Mouse (Mus musculus) spleen, embryonic (tissue): ENCODE measurements around the gene Mgat4b.

Source experiments
- CTCF ChIA-PET: fragments of 350-600 bp; sonication (Branson Sonifier 250); formaldehyde crosslinking; loops from one replicate; lab custom pipeline; 2022; lab: Charles Lee

Mgat4b gene

DNA sequence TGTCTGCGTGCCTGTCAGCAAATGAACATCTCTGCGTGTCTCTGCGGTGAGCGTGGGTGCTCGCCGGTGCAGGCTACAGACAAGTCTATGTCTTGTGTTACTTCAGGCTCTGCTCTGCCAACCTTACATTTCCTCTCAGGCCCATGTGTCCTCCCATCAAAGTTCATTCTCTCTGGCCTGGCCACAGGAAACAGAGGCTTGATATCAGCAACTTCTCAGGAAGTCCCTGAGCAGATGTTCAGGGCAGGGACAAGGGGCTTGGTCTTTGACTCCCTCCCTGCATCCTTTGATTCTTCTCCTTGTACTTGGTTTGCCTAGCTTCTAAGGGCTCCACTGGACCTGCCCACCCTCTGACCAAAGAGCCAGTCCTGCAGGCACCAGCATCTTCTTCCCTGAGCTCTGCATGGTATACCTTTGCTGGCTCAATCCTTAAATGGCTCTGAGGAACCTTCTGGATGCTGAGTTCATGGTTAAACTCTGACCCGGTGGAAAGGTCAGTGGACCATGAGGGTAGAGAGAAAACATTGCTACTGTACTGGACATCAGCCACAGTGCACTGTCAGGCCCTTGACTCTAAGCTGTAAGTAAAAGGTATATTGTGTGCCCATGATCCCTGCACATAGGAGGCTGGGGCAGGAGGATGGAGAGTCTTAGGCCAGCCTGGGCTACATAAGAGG, 29.7 kb downstream of the Mgat4b start:
- CTCF ChIA-PET = no interaction called here

DNA sequence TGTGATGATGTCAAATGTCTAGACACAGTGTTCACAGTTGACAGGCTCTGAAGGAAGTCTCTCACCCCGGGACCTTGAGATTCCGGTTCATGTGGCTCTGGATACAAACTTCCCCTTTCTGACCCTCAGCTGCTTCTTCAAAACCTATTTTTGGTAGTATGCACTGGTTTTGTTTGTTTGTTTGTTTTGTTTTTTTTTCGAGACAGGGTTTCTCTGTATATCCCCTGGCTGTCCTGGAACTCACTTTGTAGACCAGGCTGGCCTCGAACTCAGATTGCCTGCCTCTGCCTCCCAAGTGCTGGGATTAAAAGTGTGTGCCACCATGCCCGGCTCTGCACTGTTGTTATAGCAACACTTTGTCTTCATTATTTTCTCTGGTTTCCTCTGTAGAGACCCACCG, 33.2 kb downstream of the Mgat4b start:
- CTCF ChIA-PET = interaction anchor here (1.3 kb wide), 1 partner anchor 83 kb away, joined by 3 read pairs; no protein-coding TSS in a partner anchor

DNA sequence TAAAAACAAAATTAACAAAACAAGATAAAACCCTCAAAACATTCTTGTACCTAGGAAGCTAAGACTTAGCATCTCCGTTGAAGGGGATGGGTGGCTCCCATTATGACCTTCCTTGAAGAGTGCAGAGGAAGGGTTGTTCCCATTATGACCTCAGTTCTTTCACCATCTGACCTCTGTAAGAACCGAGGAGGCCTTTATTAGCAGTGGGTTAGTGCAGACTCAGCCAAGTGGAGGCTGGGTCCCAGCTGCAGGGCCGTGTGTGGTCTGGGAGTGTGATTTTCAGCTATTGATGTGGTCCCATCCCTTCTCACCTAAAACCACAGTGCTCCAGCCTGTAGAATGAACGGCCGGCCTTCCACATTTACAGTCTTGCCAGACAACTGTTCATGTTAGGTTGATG, 34.6 kb downstream of the Mgat4b start:
- CTCF ChIA-PET = no interaction called here

DNA sequence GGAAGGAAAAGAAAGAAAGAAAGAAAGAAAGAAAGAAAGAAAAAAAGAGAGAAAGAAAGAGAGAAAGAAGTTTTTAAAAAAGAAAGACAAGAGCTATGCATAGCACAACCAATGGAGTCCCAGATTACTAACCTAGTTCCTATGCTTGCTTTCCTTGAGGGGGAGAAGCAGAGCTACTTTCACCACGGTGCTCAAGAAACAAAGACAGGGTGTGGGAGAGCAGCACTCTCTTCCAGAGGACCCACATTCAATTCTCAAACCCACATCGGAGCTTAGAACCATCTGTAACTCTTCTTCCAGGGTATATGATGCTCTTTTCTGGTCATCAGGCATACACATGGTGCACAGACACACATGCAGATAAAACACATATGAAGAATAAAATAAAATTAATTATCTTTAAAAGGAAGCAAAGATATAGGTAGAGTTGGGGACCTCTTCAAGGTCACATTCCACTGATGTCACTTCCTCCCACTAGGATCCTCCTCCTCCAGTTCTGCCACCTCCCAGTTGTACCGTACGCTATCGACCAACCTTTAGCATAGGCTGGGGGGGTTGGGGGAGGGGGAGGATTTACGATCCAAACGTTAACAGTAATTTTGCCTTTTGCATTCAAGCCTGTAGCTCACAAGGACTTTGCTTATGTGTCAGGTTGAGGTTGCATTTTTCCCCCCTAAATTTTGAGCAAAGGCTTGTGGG, 37.9 kb downstream of the Mgat4b start:
- CTCF ChIA-PET = interaction anchor here (0.7 kb wide), 1 partner anchor 40 kb away, joined by 11 read pairs; no protein-coding TSS in a partner anchor

DNA sequence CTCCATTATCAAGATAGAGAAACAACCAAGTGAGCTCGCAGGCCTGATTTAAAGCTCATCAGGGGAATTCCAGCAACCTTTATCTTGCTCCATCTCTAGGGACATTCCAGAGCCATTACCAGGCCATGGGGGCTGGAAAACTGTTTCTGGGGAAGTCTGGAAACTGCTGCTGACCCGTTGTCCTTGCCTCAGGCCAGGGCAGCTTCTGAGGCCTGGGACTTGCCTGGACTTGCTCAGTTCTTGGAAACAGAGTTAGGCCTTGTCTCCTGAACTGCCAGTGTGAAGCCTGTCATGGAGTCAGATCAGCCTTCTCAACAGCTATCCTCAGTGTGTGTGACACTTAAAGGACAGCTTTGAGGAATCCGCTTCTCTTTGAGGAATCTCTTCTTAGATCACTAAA, 41.5 kb downstream of the Mgat4b start:
- CTCF ChIA-PET = no interaction called here

DNA sequence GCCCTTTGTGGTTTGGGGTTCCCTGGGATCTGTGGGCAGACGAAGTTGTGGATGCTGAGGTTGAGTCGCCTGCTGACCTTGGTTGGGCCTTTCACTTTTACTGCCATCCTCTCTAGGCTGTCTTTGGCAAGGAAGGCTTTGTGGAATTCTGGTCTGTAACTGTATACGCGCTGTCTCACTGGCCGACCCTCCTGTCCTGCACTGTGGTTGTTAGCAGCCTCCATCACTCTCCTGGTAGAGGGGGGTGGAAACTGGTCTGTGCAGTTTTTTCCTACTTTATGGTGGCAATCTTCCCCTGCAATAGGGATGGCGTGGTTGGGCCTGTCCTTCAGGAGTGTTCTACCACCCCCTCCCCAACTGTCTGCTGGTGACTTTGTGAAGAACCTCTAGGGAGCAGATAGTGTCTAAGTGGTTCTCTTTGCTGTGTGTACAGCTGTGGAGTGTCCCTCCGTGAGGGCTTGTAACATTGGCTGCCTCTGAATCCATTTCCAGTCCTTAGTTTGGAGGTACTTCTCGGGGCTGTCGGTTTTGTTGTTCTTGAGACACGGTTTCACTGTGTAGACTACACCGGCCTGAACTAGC, 42.1 kb downstream of the Mgat4b start:
- CTCF ChIA-PET = no interaction called here

DNA sequence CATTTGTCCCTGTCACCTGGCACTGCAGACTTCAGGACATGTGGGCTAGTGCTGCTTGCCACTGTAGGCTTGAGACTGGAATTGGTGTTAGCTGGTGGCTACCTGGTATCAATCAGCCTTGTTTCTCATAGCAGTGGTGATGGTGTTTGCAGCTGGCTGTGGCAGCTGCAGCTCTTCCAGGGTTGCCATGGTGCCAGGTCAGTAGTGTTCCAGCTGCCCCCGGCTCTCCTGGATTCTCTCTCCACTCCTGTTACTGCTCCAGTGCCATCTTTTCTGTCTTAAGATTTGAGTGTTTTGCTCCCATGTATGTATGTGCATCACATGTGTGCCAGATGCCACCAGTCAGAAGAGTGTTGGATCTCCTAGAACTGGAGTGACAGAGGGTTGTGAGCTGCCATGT, 42.7 kb downstream of the Mgat4b start:
- CTCF ChIA-PET = no interaction called here

DNA sequence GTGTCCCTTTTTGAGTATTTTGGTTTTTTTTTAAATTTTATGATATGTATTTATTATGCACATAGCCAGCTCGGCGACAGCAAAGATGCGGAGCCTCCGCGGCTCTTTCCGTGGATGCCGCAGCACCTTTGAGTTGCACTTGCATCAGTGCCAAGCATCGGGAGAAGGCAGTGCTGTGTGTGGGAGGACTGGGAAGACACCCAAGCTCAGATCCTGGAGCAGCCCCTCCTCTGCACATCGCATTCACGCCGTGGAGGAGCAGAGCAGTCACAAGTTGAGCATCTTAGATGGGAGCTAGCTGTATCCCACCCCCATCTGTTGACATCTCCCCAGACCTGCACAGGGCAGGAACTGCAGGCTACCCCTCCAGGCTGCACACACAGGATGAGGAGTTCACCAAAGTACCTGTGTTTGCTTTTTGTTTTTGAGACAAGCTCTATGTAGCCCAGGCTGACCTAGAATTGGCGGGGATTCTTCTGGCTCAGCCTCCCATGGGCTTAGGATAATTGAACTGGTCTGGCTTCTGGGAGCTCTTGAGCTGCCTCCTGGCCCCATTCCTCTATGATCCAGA, 43.4 kb downstream of the Mgat4b start:
- CTCF ChIA-PET = interaction anchor here (0.6 kb wide), 1 partner anchor 15 kb away, joined by 4 read pairs; no protein-coding TSS in a partner anchor

DNA sequence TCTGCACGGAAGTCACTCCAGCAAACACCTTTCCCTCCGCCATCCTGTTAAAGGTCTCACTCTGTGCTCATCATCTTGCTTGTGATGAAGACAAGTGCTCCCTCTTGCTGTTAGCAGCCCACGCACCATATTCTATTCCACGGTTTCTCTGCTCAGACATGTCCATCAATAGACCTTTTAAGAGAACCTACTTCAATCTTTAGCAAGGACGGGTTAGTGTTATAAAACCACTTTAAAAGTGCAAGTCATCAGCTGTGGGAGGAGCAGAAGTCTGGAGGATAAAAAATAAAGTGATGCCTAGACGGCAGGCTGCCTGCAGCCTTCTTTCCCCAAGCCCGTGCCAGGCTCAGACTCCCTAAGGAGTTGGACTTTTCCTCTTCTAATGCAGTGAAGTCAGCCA, 45.9 kb downstream of the Mgat4b start:
- CTCF ChIA-PET = no interaction called here

DNA sequence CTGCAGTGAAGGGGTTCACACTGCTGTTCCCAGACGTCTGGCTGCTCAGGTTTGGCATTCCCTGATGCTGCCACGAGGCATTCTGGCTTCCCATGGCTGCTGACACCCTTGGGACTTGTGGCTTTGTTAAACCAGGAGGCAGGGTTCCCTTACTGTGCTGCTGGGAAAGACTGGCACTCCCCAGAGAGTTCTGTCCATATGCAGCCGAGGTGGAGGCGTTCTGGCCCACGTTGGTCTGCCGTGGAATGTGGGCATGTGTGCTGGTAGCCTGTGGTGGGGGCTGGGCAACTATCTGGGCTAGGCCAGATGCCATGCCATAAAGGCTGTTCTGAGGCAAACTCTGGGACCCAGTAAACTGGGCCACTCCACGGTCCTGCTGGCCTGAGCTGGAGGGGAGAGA, 47.6 kb downstream of the Mgat4b start:
- CTCF ChIA-PET = no interaction called here

DNA sequence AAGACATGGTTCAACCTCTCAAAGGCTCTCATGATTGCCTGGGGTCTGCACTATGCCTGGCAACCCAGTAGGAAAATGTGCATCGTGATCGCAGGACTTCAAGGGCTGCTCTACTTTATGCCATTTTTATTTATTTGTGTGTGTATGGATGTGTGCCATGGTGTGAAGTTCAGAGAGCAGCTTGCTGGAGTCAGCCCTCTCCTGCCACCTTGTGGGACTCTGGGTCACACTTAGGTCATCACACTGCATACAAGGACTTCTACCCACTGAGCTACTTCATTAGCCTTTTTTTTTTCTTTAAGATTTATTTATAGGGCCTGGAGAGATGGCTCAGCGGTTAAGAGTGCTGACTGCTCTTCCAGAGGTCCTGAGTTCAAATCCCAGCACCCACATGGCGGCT, 51.3 kb downstream of the Mgat4b start:
- CTCF ChIA-PET = no interaction called here

DNA sequence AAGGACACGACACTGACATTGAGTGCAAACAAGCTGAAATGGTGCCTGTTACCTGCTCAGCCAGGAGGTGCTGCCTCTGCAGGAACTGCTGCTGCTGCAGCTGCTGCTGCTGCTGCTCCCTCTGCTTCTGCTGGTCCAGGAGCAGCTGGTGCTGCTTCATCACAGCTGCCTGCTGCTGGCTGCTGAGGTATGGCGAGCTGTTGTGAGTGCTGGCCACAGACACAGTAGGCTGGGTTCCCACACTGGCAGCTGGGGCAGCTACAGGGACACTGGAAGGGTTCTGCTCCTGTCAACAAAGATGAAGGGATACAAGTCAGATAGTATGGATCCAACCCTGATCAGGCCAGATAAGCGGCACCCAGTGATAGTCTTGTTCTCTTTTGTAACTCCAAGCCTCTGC, 52.5 kb downstream of the Mgat4b start:
- CTCF ChIA-PET = no interaction called here

DNA sequence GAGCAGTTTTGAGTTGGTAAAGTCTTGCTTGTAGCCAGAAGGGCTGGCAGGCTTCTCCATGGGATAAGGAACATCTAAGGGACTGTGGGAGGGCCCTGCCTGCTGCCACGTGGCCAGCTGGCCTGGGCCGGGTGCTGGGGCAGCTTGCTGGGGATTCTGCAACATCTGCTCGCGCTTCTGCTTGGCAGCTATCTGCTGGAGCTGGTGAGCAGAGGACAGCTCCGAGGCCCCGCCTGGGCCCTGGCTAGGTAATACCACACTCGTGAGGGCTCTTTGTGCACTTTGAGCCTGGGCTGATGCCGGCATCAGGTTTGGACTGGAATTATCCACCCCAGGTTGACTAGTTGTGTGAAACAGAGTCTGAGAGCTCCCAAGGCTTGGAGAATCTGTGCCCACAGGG, 55.2 kb downstream of the Mgat4b start:
- CTCF ChIA-PET = no interaction called here

DNA sequence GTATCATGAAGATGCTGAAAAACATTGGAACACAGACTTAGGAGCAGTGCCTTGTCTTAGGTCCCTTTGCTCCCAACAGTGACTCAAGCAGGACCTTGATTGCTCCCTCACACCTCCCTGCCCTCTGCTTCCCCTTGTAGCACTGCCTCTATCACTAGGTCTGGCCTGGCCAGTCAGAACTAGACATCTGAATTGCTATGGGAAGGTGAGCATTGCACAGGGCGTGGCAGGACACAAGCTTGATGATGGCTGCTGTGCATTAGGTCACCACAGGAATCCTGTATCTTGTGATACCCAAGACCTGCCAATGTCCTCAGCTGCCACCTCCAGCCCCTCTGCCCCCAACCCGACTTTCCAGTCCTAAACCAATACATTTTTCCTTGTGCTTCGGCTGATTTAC, 56.3 kb downstream of the Mgat4b start:
- CTCF ChIA-PET = no interaction called here

DNA sequence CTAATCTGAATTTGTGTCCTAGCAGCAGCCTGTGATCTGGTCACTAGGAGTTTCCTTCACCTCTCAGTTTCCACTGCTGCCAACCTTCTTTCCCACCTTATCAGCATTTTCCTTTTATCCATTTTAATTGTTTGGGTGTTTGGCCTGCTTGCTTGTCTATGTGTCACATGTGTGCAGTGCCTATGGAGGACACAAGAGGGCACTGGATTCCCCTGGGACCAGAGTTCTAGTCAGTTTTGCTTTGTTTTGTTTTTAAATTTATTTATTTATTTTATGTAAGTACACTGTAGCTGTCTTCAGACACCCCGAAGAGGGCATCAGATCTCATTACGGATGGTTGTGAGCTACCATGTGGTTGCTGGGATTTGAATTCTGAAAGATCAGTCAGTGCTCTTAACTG, 58.5 kb downstream of the Mgat4b start:
- CTCF ChIA-PET = interaction anchor here (0.6 kb wide), 1 partner anchor 45 kb away, joined by 5 read pairs; no protein-coding TSS in a partner anchor

DNA sequence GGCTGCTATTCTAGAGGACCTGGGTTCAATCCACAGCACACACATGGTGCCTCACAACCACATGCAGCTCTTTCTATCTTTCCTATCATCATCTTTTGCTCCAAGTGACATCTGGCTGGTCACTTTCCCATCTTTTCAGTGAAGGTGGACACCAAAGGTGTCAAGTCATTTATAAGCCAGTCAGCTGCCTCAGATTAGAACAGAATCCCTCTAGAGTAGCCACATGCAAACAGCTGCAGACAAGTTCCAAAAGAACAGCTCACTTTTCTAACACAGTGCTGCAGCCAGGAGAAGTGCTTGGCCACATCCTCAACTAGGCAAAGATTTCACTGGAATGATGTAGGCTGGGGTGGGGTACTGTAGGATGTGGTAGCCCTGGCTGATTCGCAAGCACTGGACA, 59.2 kb downstream of the Mgat4b start:
- CTCF ChIA-PET = interaction anchor here (0.6 kb wide), 1 partner anchor 46 kb away, joined by 5 read pairs; no protein-coding TSS in a partner anchor

DNA sequence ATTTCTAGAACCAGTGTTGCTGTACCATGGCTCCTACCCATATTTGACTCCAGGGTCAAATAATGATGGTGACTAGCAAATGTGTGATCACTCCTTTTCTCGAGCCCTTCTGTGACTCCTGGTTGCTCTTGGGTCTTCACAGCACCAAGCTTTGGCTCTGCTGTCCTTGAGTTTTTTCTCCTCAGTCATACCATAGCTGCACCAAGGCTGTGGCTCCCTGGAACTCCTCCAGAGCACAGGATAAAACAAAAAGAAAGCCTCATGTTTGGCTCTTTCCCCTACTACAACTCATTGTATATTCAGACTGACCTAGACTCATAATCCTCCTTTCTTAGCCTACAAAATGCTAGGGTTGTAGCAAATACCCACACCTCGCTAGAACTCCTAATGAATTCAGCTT, 62.1 kb downstream of the Mgat4b start:
- CTCF ChIA-PET = no interaction called here

DNA sequence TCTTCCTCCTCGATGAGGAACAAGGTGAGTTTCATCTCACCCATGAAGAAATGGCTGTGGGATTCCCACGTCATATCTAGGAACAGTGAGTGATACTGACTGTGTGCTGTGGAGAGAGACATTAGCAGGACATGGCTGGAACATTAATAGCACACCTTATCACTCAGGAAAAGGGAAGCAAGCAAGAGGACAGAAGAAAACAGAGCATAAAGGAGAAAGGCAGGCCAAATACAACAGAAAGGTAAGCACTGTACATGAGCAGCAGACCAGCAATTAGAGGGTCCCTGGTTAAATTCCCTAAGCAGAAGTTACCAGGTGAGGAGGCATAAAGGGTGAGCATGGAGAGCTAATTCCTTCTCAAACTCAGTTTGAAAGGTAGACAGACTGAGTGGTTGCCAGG, 64.4 kb downstream of the Mgat4b start:
- CTCF ChIA-PET = interaction anchor here (1.2 kb wide), 1 partner anchor 14 kb away, joined by 3 read pairs; no protein-coding TSS in a partner anchor

DNA sequence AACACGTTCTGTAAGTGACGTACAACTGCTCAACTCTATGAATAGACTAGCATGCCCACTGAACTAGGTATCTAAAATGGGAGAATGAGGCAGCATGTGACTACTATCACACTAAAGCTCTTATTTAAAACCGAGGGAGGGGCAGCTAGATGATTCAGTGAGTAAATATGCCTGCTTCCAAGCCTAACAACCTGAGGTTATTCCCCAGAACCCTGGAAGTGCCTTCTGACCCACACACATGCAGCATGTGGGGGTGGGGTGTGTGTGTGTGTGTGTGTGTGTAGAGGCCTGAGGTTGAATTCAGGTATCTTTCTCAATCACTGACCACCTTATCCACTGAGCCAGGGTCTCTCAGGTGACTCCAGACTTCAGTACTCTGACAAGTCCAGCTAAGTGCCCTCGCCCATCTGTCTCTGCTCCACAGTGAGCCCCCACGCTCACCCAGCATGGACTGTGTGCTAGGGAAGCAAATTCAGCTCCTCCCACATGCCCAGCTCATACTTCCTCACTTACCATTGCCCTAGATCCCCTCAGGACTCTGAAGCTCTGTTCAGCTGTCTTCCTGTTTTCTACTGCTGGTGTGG, 65.0 kb downstream of the Mgat4b start:
- CTCF ChIA-PET = interaction anchor here (1.2 kb wide), 1 partner anchor 13 kb away, joined by 3 read pairs; no protein-coding TSS in a partner anchor

DNA sequence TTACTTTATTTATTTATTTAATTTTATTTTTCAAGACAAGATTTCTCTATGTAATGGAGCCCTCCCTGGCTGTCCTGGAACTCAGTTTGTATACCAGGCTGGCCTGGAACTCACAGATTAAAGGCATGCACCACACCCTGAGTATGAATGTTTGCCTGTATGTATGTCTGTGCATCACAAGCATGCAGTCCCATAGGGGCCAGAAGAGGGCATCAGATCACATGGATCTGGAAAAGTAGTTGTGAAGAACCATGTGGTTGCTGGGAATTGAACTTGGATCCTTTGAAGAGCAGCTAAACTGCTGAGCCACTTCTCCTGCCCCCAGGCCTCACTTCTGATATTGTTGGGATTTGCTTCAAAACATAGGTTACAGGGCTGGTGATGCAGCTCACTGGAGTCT, 66.3 kb downstream of the Mgat4b start:
- CTCF ChIA-PET = no interaction called here

DNA sequence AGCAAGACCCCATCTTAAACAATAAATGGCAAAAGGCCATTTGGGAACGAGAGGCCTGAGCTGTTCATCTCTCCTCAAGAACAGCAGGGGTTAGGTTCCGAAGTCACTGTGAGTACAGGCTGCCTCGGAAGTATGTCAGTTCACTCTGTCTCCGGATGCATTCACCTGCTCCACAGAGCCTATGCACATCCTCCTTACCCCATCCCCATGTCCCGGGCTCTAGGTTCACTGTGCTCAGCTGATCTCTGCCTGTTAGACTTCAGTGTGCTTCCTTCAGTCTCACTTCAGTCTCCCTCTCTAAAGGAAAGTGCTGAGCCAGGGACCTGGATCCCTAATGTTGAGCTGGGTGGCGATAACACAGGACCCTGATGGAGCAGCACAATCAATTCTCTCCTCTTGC, 67.0 kb downstream of the Mgat4b start:
- CTCF ChIA-PET = no interaction called here

DNA sequence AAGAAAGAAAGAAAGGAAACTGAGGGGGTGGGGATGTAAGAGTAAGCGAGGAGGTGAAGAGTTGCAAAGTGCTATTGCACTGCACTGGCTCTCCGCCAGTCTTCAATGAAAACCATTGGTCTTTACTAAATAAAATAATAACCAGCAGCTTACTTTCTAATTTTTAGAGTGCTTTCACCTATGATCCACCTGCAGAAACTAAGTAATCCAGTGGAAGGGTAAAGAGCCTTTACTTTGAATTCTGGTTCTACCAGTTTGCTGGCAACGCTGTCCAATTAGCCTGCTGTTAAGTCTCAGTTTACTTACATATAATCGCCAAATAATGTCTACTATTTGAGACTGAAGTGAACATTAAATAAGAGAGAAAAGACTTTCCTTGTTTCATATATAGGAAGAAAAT, 68.3 kb downstream of the Mgat4b start:
- CTCF ChIA-PET = no interaction called here
